Mouse (Mus musculus) heart, postnatal 0 days (tissue): Measurements from ENCODE around the gene Cd9. TPM values are rescaled to one million over a fixed set of nuclear protein-coding genes. Genes with fewer than 3 reads are reported as not detected.

ENCODE experiments used
- ATAC-seq: fragments of 200-750 bp; cut with Nextera tagmentation; 2 replicates; pipeline ENCODE4 v1.8.0; 2017; ENCODE audit warnings: low read depth, moderate number of reproducible peaks, moderate library complexity; ENCODE audit not compliant: insufficient read depth
- DNase-seq: peaks from one replicate; pipeline ENCODE4 v3.0.0-alpha.2; 2016; ENCODE audit warnings: low spot score
- H3K27ac ChIP-seq: fragments of 300-500 bp; sonication (generic); 2 replicates; pipeline ENCODE4 v1.5.1; 2014; ENCODE audit warnings: low read depth, mild to moderate bottlenecking
- H3K27me3 ChIP-seq: fragments of 300-500 bp; sonication (generic); 2 replicates; pipeline ENCODE4 v1.6.1; 2014; ENCODE audit warnings: low read length, mixed read lengths; ENCODE audit not compliant: control insufficient read depth, insufficient read depth
- H3K36me3 ChIP-seq: fragments of 300-500 bp; sonication (generic); replicated peaks from 2 replicates; pipeline ENCODE4 v1.6.1; 2014; ENCODE audit warnings: low read length, mixed read lengths; ENCODE audit not compliant: control insufficient read depth, insufficient read depth
- H3K4me1 ChIP-seq: fragments of 300-500 bp; sonication (generic); 2 replicates; pipeline ENCODE4 v1.6.1; 2014; ENCODE audit warnings: antibody characterized with exemption; ENCODE audit not compliant: control insufficient read depth, insufficient read depth
- H3K4me2 ChIP-seq: fragments of 300-500 bp; sonication (generic); 2 replicates; pipeline ENCODE4 v1.6.1; 2014; ENCODE audit warnings: low read depth, mild to moderate bottlenecking, low read length, moderate library complexity
- H3K4me3 ChIP-seq: fragments of 300-500 bp; sonication (generic); 2 replicates; pipeline ENCODE4 v1.5.1; 2014; ENCODE audit warnings: low read depth, low read length
- H3K9ac ChIP-seq: fragments of 300-500 bp; sonication (generic); replicated peaks from 2 replicates; pipeline ENCODE4 v1.6.1; 2014; ENCODE audit warnings: low read depth, low read length, mixed read lengths
- H3K9me3 ChIP-seq: fragments of 300-500 bp; sonication (generic); replicated peaks from 2 replicates; pipeline ENCODE4 v1.6.1; 2016; ENCODE audit warnings: low read length; ENCODE audit not compliant: control insufficient read depth
- CTCF ChIP-seq: IDR thresholded peaks from 2 replicates; pipeline ENCODE4 v1.5.1; 2016; ENCODE audit warnings: antibody characterized with exemption, control low read depth, low read depth
- EP300 ChIP-seq: IDR thresholded peaks from 2 replicates; pipeline ENCODE4 v1.6.1; 2016; ENCODE audit warnings: antibody characterized with exemption, low read depth
- WGBS: fragments of 180-500 bp; shearing (Covaris S2); extraction: QIAGEN DNeasy Blood & Tissue Kit; methylation state at CpG from one replicate; pipeline ENCODE4 v1.1.7; 2014; 5-methylcytosine and 5-hydroxymethylcytosine counted together
- polyA plus RNA-seq: library from polyadenylated mRNA; unstranded; fragments of >200 nt; fragmentation: Nextera tagmentation; extraction: Ambion mirVana; gene quantifications from 2 replicates; pipeline ENCODE4 v1.2.1, GENCODE M21; 2015
- total RNA-seq: library from RNA; depleted of rRNA; stranded (reverse); fragments of >200 nt; gene quantifications from 2 replicates; pipeline ENCODE4 v1.2.3, GENCODE M21; 2014; ENCODE audit warnings: low replicate concordance

Cd9 gene
- total and polyA plus RNA-seq, 2 experiments from 2014 or later: 51.9 to 99.3 TPM

DNA sequence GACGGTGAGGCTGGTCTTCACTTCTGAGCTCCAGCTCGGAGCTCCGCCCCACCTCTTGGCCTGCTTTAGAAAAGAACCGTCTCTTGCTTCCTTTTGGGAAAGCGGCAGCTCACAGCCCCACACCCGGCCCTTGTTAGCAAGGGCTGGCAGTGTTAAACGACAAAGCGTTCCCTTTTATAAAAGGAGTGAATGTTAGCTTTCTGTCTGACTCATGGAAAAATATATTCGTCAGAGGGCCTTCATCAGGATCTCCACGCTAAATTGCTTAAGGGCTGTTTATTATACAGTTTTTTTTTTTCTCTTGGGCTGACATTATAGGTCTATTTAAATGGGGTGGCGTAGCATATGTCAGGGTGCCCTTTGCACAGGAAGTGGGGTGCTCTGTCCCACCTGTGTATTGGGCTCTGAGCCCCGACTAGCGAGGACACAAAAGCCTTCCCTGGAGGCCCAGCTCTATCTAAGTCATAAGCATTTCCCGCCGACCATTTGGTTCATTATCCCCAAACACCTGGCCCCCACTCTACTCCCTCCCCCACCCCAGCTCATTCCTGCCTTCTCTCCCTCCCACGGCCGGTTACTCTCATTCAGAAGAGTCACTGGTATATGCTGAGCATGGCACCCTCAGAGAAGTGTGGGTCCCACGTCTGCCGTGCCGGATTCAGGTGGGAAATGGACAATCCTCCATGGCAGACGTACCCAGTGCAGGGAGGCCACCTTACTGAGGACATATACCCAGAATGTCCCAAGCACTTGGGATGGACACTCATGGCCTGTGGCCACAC is 26.2 kb downstream of the Cd9 start:
- TF ChIP-seq CTCF: no peak
- no peak for TF ChIP-seq EP300
- Histone ChIP-seq H3K36me3 (no peaks in the 10 kb centered on the region; the same call in 1 of the 2 replicates), H3K27me3 (no peaks in the 10 kb centered on the region), H3K9ac (no peak overlapping the region), H3K27ac (peak overlapping the region; percentile 67), H3K4me1 (peaks cover 17% of the 10 kb centered on the region), H3K9me3 (no peaks in the 10 kb centered on the region), H3K4me2 (no peak overlapping the region), H3K4me3 (no peak overlapping the region)
- ATAC-seq: no peak
- no peak for DNase-seq
- WGBS: 63% methylated on average over 21 of the region's 21 CpGs

DNA sequence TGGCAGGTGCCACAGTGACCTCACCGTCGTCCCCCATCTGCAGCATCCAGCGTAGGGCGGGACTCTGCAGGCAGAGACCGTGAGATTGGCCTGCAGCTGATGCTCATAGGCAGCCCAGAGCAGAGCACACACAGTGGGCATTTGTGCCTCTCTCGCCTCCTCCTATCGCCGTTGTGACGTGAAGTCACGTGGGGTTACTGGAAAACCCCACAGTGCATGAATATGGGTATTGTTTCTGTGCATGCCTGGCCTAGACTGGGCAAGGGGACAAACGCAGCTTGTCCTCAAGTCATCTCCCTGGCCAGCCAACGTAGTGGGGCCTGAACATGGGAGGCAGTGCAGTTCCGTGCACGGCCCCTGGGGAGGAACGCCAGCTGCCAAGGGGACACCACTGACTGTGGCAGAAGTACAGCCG is 27.3 kb downstream of the Cd9 start:
- TF ChIP-seq EP300 (no peak), CTCF (no peak)
- DNase-seq: no peak
- 79% methylated on average over 16 of the region's 16 CpGs for WGBS
- Histone ChIP-seq H3K4me3 (no peak overlapping the region), H3K27me3 (no peaks in the 10 kb centered on the region), H3K36me3 (peaks cover 1% of the 10 kb centered on the region), H3K4me2 (no peak overlapping the region), H3K9ac (no peak overlapping the region), H3K4me1 (peaks cover 15% of the 10 kb centered on the region), H3K9me3 (no peaks in the 10 kb centered on the region), H3K27ac (0 out of 2 replicates have a peak overlapping the region, but pooled peaks have one; percentile 67)
- peak; percentile 58 for ATAC-seq

DNA sequence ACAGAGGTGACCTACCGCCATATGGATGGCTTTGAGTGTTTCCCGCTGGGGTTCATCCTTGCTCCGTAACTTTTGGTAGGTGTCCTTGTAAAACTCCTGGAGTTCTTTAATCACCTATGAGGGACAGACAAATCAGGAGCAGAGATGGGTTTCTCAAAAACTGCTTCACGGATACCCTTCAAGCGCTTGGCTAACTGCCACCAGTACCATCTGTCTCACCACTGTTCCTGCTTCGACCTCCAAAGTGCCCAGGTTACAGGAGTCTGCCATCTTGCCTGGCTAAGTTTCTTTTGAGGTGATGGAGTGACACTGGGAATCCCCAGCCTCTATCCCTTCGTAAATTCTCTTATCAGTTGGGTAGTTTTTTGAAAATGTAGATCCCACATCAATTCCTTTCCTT is 32.3 kb downstream of the Cd9 start:
- no peak overlapping the region for H3K27ac ChIP-seq
- no peak for DNase-seq
- TF ChIP-seq EP300: no peak
- TF ChIP-seq CTCF: no peak
- no peaks in the 10 kb centered on the region for H3K27me3 ChIP-seq
- 90% methylated on average over 7 of the region's 7 CpGs for WGBS
- no peak overlapping the region for H3K9ac ChIP-seq
- H3K4me2 ChIP-seq: no peak overlapping the region
- H3K36me3 ChIP-seq: peaks cover 12% of the 10 kb centered on the region
- no peaks in the 10 kb centered on the region for H3K9me3 ChIP-seq
- 0 out of 2 replicates have a peak, but pooled peaks cover under 1% of the 10 kb centered on the region for H3K4me1 ChIP-seq
- ATAC-seq: no peak
- H3K4me3 ChIP-seq: no peak overlapping the region

DNA sequence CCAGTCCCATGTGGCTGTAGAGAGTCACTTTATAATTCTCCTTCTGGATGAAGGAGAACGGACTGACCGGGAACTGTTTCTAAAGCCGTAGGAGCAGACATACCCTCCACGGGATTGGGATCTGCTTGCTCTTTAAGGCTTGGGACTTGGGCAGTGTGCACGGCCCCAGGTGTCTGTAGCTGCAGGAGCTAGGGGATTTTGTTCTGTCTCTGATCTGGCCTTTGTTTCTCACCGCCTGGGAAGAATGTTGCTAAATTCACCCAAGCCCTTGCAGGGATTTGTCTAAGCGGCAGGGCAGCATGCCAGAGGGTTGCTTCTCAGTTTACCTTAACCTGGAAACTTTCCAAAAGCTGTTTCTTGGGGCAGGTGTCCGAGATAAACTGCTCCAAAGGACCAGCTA is 32.8 kb downstream of the Cd9 start:
- DNase-seq (no peak), ATAC-seq (no peak)
- Histone ChIP-seq H3K4me3 (no peak overlapping the region), H3K9ac (no peak overlapping the region), H3K4me1 (no peaks in the 10 kb centered on the region), H3K27ac (no peak overlapping the region), H3K36me3 (peaks cover 12% of the 10 kb centered on the region), H3K4me2 (no peak overlapping the region), H3K9me3 (no peaks in the 10 kb centered on the region), H3K27me3 (no peaks in the 10 kb centered on the region)
- no peak for TF ChIP-seq CTCF
- WGBS: 71% methylated on average over 8 of the region's 8 CpGs

DNA sequence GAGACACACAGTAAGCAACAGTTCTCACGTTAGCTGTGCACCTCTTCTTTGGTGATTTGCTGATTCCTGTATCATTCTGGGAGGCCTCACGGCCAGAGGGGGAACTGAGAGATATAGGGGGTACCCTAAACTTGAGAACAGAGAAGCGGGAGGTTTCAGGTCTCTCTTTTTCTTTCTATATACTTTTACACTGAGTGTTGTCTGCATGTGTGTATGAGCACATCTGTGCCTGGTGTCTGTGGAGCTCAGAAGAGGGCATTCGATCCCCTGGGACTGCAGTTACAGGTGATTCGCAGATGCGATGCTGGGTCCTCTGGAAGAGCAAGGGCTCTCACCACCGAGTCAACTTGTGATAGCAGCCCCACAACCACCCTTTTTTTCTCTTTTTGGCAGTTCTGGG is 33.3 kb downstream of the Cd9 start:
- peaks cover 12% of the 10 kb centered on the region for H3K36me3 ChIP-seq
- H3K4me3 ChIP-seq: no peak overlapping the region
- ATAC-seq (no peak), DNase-seq (no peak)
- WGBS: 82% methylated on average over 7 of the region's 7 CpGs
- TF ChIP-seq EP300: no peak
- TF ChIP-seq CTCF: no peak
- no peaks in the 10 kb centered on the region for H3K4me1 ChIP-seq
- no peak overlapping the region for H3K9ac ChIP-seq
- H3K27me3 ChIP-seq: no peaks in the 10 kb centered on the region
- no peaks in the 10 kb centered on the region for H3K9me3 ChIP-seq
- no peak overlapping the region for H3K27ac ChIP-seq
- no peak overlapping the region for H3K4me2 ChIP-seq

DNA sequence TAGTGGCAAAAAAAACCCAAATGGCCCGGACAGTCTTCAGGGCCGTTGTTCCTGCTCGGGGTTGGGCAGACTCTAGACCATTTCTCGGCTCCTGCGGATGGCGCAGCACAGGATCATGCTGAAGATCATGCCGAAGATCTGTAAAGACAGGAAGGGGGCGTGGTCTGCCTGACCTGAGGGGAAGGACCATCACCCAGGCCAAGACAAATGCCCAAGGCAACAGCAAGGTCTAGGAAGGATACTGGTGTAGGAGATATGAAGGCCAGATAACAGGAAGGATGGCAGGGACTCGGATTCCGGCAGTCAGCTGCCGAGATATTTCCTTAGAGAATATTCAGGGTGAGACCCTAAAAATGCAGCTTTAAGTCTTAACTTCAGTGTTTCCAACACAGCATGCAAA is 34.0 kb downstream of the Cd9 start:
- Histone ChIP-seq H3K4me3 (no peak overlapping the region), H3K27ac (no peak overlapping the region), H3K4me1 (no peaks in the 10 kb centered on the region), H3K9me3 (no peaks in the 10 kb centered on the region), H3K9ac (no peak overlapping the region), H3K4me2 (no peak overlapping the region), H3K36me3 (peaks cover 12% of the 10 kb centered on the region), H3K27me3 (no peaks in the 10 kb centered on the region)
- 77% methylated on average over 11 of the region's 11 CpGs for WGBS
- TF ChIP-seq CTCF (no peak), EP300 (no peak)
- DNase-seq: no peak
- no peak for ATAC-seq
